Mouse (Mus musculus): ENCODE results near the gene Teddm2. TPM values are rescaled to one million over a fixed set of nuclear protein-coding genes. Genes with fewer than 3 reads are reported as not detected.

Teddm2 gene
- polyA plus RNA-seq, 1 experiment from 2014 or later, result 0.39 TPM

Small RNA genes within 50 kb of the gene (microRNA-seq; reads per million reads assigned to microRNA genes)
- 29.9 reads per million, percentile 36 among the genes with 10 or more reads in this experiment for gene Mir8114

Other genes starting within 250 kb of the Teddm2 start
- gene Rgs8, start 247.2 kb downstream of the Teddm2 start, polyA plus RNA-seq (2016; fragmentation: Nextera tagmentation; extraction: Ambion mirVana), result 8.3 and 15.1 TPM in 2 replicates
- gene Rgs16, start 159.9 kb downstream of the Teddm2 start, polyA plus RNA-seq (2016; fragmentation: Nextera tagmentation; extraction: Ambion mirVana), result 31.8 and 39.0 TPM in 2 replicates
- 10.1 and 20.3 TPM in 2 replicates for gene Rnasel, start 150.8 kb downstream of the Teddm2 start, polyA plus RNA-seq (2016; fragmentation: Nextera tagmentation; extraction: Ambion mirVana)
- gene Rgsl1, start 56.1 kb downstream of the Teddm2 start, polyA plus RNA-seq (2016; fragmentation: Nextera tagmentation; extraction: Ambion mirVana), result not detected in 2 replicates
- 0.49 and 0.83 TPM in 2 replicates for gene Teddm1b, start 25.9 kb downstream of the Teddm2 start, polyA plus RNA-seq (2016; fragmentation: Nextera tagmentation; extraction: Ambion mirVana)
- gene Teddm1a, start 8.5 kb downstream of the Teddm2 start, polyA plus RNA-seq (2016; fragmentation: Nextera tagmentation; extraction: Ambion mirVana), result not detected in 2 replicates
- 130 and 133 TPM in 2 replicates for gene Glul, start 284 bp downstream of the Teddm2 start, polyA plus RNA-seq (2016; fragmentation: Nextera tagmentation; extraction: Ambion mirVana)

Measured in midbrain, embryonic 10.5 days (tissue).